Mouse (Mus musculus) right cerebral cortex, postnatal 36 days (tissue): ENCODE data around the gene Fam53a.
A peak's percentile ranks its signal among the peaks of the same experiment; 100 is the strongest.

Source experiments
- DNase-seq, 2 experiments: peaks; one replicate each; pipeline ENCODE4 v3.0.0; 2022; ENCODE audit warnings: low spot score in 2 of 2, mixed read lengths in 1 of 2

Gene Fam53a

GRCm38 (mm10) chr5:33630615-33631014, 1.2 kb upstream of the Fam53a start:
- no peak for DNase-seq

- DNase-seq: peak in 1 of 2 experiments; percentile 12
Measured at GRCm38 (mm10) chr5:33630061-33630460, 626 bp upstream of the Fam53a start.

GRCm38 (mm10) chr5:33628820-33629300, 575 bp downstream of the Fam53a start:
- DNase-seq: peak; percentile 24 to 32

GRCm38 (mm10) chr5:33627968-33628367, 1.5 kb downstream of the Fam53a start:
- DNase-seq: no peak

- DNase-seq: no peak
Measured at GRCm38 (mm10) chr5:33623766-33624165, 5.7 kb downstream of the Fam53a start.

GRCm38 (mm10) chr5:33622671-33623070, 6.8 kb downstream of the Fam53a start:
- no peak for DNase-seq

GRCm38 (mm10) chr5:33614391-33614790, 15.0 kb downstream of the Fam53a start:
- no peak for DNase-seq

GRCm38 (mm10) chr5:33611795-33612194, 17.6 kb downstream of the Fam53a start:
- DNase-seq: no peak

- no peak for DNase-seq
Measured at GRCm38 (mm10) chr5:33609226-33609625, 20.2 kb downstream of the Fam53a start.

GRCm38 (mm10) chr5:33607434-33607833, 22.0 kb downstream of the Fam53a start:
- DNase-seq: no peak

GRCm38 (mm10) chr5:33606631-33607030, 22.8 kb downstream of the Fam53a start:
- DNase-seq: no peak

GRCm38 (mm10) chr5:33605314-33605713, 24.1 kb downstream of the Fam53a start:
- DNase-seq: no peak

- DNase-seq: no peak
Measured at GRCm38 (mm10) chr5:33593620-33594019, 35.8 kb downstream of the Fam53a start.

GRCm38 (mm10) chr5:33589221-33589888, 40.1 kb downstream of the Fam53a start:
- peak; percentile 32 to 38 for DNase-seq

- no peak for DNase-seq
Measured at GRCm38 (mm10) chr5:33588066-33588465, 41.4 kb downstream of the Fam53a start.

- DNase-seq: no peak
Measured at GRCm38 (mm10) chr5:33587498-33588058, 41.9 kb downstream of the Fam53a start.

GRCm38 (mm10) chr5:33580336-33580735, 49.1 kb downstream of the Fam53a start:
- DNase-seq: no peak

- DNase-seq: no peak
Measured at GRCm38 (mm10) chr5:33574207-33574606, 55.2 kb downstream of the Fam53a start.

- no peak for DNase-seq
Measured at GRCm38 (mm10) chr5:33565886-33566285, 63.5 kb downstream of the Fam53a start.

- DNase-seq: no peak
Measured at GRCm38 (mm10) chr5:33556277-33556995, 73.0 kb downstream of the Fam53a start.
